Mouse (Mus musculus) hematopoietic stem cell, adult 5-6 weeks (primary cell): ENCODE measurements around the gene Igfbp2. TPM values are rescaled to one million over a fixed set of nuclear protein-coding genes. Genes with fewer than 3 reads are reported as not detected.

Source experiments
- ATAC-seq, 2 experiments: fragments of 125-278 bp in 1 of 2; replicated peaks in 1 of 2; 2 replicates each; pipeline ENCODE4 v1.8.0; 2016 to 2017; ENCODE audit warnings: inconsistent platforms in 2 of 2, mild to moderate bottlenecking in 2 of 2, moderate number of reproducible peaks in 2 of 2, low read depth in 1 of 2, moderate TSS enrichment in 1 of 2; ENCODE audit not compliant: low FRiP score in 2 of 2, poor library complexity in 2 of 2, severe bottlenecking in 2 of 2, insufficient read depth in 1 of 2, low TSS enrichment in 1 of 2
- total RNA-seq: library from RNA; stranded (forward); fragments of 172-1452, 232-1000 nt; gene quantifications from 2 replicates; pipeline ENCODE4 v1.2.3, GENCODE M21; 2017

The Igfbp2 gene
- not detected in 2 replicates for total RNA-seq

DNA sequence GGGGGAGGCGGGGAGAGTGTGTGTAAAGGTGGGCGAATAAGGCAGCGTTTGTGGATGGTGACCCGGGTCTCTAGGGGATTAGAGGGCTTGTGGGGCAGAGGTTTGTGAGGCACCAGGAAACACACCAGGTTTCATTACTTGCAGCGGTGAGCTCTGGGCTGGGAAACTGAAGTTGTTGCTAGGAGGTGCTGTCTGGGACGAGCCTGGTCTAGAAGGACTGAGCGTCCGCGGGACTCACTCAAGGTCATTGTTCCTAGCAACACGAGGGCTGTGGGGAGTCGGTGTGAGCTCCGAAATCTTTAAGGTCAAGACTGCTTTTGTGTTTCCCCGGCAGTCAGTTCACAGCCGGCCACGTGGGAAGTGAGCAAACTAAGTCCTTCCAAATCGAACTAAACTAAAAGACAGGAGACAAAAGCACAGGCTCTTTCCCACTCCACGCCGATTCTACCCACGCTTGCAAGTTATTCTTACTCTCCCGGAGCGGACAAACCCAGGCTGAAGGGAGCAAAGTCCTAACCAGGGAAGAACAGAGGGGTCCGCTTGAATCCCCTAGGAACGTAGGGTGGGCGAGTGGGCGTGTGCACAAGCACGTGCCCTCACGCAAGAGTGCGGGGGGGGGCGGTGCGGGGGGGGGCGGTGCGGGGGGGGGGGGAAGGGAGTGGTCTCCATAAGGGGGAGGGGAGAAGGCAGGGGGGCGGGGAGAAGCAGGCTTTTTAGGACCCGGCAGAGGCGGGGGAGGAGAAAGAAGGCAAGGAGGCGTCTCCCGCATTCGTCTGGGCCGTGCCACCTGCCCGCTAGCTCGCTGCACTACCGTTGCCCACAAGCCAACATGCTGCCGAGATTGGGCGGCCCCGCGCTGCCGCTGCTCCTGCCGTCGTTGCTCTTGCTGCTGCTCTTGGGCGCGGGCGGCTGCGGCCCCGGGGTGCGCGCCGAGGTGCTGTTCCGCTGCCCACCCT lies at the start of gene Igfbp2:
Gene Igfbp2 (plus strand): TSS at position 753 of the 956 bp plus-strand sequence.
- ATAC-seq = no peak

DNA sequence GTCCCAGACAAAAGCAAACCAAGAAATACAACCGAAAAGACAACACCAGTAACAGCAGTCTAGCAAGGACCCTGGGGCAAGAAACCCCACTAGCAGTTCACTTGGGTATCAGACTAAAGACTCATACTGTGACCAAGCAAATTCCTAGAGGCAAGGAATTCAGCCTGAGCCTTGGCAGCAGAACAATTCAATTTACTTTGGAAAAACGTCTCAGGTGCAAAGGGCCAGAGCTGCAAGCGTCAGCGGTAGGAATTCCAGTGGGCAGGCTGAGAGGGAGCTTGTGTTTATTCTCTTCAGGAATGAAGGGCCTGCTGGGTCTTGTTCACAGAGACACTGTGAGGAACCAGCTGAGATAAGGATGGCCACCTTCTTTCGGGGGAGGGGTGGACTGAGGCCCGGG lies 45.5 kb upstream of the Igfbp2 start:
- ATAC-seq = no peak

DNA sequence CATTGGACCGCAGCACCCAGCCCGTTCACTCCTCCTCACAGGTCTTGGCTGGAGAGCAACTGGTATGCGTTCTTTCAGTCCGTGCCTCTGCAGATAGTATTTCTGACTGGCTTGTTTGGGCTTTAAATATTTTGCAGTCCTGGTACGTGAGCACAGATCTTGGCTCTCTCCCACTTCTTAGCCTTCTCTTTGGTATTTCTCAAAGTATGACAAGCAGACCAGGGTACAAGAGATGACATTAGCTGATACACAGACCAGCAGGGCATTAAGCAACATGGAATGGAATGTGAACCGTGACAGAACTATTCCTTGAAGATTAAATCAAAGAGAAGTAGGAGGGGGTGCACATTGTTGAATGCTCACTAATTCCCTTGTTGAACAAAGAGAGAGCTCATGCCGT lies 43.6 kb upstream of the Igfbp2 start:
- no peak for ATAC-seq

DNA sequence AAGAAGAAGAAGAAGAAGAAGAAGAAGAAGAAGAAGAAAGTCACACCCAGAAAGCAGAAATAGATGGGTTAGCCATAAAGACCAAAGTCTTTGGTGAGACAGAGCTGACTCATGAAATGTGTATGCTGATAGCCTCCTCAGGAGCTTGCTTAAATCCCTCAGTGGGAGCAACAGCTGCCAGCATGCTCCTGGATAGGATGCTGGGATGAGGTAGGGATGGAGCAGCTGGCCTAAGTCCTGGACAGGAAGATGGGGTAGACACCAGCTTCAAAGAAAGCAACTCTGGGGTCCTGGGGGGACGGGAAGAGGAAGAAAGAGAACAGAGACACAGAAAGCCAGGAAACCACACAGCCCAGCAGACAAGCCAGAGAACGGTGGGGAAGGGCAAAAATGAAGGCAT lies 41.0 kb upstream of the Igfbp2 start:
- no peak for ATAC-seq

DNA sequence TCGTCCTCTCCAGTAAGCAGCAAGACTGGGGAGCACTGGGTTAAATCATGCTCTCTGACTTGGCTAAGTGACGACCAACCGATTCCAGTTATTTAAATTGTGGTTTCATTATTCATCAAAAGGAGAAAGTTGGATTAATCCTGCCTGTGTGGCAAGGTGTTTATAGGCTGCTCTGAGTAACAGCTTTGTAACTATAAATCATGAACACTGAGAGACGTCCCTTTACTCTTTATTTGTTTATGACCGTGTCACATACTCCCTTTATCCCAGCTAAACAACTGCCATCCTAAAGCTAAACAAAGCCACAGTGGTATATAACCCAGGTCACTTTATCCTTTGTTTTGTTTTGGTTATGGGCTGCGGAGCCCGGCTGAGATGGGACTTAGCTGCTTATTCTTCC lies 40.3 kb upstream of the Igfbp2 start:
- no peak for ATAC-seq

DNA sequence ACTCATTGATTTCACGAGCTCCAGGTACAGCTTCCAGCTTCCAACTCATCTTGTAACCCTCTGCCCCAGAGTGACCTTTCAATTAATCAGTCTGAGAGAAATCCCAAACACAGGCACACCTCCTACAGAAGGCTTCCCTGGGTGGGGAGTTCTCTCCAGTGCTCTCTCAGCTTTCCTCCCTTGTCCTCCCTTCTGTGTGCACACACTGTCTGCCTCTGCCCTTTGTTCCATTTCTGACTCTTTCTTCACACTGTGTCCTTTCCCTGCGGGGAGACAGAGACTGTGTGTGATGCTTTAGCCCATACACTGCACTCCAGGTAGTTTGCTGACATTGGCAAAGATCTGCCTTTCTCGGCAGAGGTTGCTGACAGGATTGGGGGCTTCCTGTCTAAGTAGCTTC lies 33.6 kb upstream of the Igfbp2 start:
- no peak for ATAC-seq

DNA sequence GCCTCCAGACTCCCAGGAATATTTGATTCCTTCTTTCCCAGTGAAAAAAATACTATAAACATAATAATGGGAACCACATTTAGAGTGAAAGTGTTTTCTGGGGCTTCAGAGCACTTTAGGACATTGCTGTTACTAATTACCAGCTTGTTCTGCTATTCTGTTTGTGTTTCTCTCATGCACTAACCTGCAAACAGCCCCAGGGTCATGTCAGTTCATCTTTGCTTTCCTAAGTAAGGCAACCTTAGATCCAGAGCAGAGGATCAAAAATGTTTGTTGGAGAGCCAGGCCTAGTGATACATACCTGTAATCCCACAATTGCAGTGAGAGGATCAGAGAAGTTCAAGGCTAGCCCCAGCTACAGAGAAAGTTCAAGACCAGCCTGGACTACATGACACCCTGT lies 32.6 kb upstream of the Igfbp2 start:
- ATAC-seq = no peak

DNA sequence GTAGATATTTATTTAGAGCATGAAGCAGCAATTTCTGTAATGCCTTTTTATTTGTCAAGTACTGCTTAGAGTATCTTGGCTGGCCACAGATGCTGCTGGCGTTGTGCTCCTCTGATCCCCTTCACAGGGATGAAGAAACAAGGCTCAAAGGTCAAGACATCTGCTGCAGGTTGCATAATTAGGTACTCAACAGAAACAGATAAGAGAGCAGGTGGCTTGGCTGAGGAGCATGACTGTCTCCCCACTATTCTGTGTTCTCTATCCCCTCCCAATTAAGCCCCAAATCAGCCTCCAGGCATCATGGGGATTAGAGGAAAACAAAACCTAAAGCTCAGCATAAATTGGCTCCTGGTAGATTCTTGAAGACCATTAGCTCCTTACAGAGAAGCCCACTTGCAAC lies 32.0 kb upstream of the Igfbp2 start:
- no peak for ATAC-seq

DNA sequence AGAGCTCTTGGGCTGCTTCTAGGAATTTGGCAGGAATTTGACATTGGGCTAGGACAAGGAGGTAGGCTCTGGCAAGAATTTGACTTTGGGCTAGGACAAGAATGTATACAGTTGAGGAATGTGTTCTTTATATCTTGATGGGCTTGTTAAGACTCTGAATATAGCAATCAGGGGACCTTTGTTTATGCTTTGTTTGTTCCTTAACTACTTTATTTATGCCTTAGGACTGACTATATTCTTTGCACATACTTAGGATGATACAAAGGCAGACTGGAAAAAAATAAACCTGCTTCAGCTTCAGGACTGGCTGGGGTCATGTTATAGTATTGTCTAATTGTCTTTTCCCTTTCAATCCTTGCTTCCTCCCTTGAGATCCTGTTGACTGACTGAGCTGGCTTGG lies 31.1 kb upstream of the Igfbp2 start:
- no peak for ATAC-seq

DNA sequence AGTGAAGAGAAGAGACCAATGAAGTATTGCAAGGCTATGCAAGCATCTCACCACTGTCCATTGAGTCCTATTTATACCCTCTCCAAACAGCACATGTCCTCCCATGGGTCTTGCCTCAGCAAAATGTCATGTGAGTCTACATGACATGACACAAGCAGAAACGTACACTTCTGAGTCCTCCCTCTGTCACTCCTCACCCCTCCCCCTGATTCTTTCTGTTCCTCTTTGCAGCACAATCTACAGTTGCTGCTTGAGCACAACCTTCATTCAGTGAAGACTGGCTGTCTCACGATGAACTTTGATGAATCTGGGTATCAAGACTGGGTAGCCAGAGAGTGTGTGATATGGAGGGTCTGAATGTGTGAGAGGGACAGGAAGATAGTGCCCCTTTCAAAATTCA lies 28.2 kb upstream of the Igfbp2 start:
- no peak for ATAC-seq

DNA sequence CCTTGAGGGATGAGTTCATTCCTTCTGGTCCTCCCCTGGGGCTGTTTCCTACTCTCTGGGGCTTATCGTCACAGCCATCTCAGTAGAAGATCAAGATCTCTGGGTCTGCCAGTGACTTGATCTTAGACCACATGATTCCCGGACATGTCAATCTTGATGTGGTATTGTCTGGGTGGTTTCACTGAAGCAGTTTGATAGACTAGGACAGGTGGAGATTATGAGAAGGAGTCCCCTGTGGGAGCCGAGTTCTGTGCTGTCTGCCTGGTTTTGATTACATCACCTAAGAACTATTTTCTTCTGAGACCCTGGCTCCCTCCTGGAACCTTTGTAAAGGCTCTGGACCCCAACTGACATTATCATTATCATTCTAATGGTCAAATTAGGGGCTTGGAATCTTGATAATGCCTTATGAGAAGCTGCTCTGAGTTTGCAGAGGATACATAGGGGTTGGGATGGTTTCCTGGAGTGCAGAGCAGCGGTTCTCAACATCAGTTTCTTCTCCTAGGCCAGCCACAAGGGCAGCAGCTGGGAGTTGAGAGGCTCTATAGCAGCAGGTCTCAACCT lies 27.1 kb upstream of the Igfbp2 start:
- ATAC-seq = no peak

DNA sequence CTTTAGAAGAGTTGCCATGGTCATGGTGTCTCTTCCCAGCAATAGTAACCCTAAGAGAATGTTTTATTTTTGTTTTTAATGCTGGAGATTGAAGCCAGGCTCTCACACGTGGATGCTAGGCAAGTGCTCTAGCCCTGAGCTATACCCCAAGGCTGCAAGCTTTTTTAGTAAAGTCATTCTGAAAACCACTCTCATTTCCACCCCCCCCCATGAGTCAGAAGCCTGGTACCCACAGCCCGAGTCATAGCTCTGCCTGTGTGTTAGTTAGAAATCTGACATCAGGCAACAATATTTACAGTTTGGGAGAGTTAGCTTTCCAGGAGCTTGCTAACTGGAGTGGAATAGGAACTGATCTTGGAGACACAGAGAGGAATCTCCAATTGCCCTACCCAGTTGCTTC lies 25.9 kb upstream of the Igfbp2 start:
- no peak for ATAC-seq

DNA sequence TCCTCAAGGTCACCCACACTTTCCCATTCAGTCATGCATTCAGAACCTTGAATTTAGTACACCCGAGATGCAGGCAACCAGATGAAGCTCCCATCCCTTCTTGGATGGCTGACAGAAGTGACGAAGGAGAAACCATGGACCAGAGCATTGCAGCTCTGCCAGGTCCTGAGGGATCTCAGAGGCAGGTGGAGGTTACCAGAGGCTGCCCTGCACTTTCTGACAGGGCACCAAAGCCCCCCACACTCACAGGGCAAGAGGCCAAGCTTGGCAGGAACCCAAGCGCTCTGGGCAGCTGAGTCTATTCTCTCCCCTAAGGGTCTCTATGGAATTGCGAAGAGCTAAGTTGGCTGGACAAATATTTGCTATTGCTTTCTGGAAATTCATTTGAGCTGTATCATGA lies 20.3 kb upstream of the Igfbp2 start:
- no peak for ATAC-seq

DNA sequence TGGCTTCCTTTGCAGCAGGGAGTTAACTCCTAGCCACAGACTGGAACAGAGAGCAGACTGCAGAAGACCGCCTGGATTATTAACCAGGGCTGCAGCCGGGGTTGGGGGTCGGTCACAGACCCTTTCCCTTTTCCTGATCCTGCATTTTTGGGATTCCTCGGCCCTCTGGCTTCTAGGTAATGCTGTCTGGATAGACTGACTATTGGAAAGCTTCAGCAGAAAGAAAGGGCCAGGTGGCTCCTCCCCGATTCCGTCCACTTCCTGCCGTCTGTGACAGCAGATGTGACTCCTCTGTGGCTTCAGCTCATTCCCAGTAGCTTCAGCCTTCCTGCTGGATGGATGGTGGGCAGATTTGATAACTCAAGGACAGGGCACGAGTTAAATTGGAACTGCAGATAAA lies 19.3 kb upstream of the Igfbp2 start:
- ATAC-seq = no peak

DNA sequence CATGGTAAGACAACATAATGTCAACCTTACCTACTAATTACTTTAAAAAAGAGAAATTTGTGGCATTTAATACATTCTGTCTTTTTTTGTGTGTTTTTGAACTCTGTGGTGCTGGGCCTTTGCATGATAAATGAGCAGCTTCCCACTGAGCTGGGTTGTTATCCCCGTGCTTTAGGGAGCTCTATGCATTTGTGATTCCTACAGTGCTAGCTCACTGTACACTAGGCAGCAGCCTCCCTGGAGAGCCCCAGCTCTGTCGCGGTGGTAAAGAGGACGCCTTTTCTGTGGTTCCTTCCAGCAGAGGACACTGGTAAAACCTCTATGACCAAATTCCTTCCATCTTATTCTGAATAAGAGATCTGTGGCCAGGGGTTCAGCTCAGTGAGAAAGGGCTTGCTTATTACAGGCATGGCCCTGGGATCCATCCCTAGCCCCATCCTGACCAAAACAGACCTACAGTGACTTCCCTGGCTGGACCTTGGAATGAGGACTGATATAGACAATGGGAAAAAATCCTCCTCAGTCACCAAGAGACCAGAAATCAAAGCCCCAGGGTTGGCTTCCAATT lies 18.7 kb upstream of the Igfbp2 start:
- ATAC-seq = no peak

DNA sequence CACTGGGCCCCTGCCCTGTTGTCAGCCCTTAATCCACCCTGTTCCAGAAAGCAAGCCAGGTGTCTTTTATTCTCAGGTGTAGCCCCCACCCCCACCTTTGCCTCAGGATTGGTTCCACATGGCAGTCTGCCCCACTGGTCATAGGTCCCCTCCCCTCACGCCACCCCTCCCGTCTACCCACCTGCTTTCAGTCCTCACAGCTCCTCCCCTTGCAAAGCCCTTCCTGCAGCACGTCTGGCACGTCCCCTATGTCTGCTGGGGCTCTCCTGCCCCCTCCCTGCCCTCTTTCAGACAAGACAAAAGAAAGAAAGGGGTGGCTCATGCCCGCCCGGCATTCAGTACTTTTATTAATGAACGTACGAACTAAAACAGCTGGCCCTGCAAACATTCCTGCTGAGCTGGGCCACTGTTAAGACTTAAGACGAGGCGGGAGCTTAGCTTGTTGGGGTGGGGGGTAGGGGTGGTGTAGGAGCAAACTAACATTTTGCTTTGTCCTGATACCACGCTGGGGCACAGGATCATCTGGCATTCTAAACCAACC lies 18.2 kb upstream of the Igfbp2 start:
- ATAC-seq = no peak

DNA sequence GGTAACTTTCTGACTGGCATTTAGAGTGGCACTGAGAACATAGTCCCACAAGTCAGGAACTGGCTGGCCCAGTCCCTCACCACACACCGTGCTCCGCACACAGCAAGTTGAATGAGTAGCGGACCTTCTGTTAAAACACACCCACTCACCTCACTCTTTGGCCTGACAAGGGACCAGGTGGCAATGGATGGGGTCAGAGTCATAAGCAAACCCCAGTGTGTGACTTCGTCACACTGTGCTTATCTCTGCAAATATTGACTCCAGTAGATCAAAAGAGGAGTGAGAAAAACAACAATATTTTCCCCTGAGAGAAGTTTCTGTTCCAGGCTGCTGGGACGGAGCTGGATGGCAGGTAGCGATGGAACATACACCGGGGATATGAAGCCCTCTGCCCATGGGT lies 15.0 kb upstream of the Igfbp2 start:
- ATAC-seq = no peak

DNA sequence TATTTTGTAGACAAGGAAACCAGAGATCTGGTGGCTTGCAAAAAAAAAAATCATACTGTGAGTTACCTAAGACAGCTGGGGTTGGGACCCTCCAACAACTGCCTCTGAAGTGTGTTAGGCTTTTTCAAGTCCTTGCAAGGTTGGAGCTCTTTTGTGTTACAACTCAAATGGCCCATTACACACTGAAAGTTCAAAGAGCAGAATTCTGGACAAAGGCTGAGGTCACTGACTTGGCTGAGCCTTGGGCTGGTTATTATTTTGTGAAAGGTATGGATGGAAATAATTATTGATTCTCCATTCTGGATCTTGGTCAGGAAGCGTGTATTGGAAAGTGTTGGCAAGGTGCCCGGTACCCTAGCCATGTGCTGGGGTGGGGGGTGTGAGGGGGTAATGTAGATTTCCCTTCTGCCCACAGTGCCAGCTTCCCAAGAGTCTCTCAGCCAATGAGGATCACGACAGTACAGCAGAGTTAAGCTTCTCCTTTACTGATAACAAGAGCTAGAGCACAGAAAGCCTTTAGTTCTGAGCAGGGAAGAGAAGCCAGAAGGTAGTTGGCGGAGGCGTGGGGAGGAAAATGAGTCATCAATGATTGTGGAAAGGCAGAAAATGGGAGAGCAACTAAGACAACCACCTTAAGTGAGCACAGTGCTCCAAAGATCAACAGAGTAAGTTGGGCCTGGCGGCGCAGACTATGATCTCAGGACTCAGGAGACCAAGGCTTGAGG lies 14.2 kb upstream of the Igfbp2 start:
- no peak for ATAC-seq
